Mouse (Mus musculus): ENCODE data around the gene Rpl23. TPM values are rescaled to one million over a fixed set of nuclear protein-coding genes. Genes with fewer than 3 reads are reported as not detected.
"Not testable (repeated sequence)": the region's sequence is repeated elsewhere in the genome, so short reads cannot be mapped to it uniquely, and the experiment has no call there.

The Rpl23 gene
- total and polyA plus RNA-seq, 3 experiments, result 921 to 2,072 TPM; not detected in 1

GRCm38 (mm10) chr11:97790778-97791438 is 8.7 kb upstream of the Rpl23 start:
- H3K79me2 ChIP-seq (ENCODE audit: control insufficient read depth, insufficient read depth, low read length, poor library complexity); H3K9me3 ChIP-seq (replicated peaks; ENCODE audit: insufficient read depth, low read length): not testable (repeated sequence)
- TF ChIP-seq TBP (IDR thresholded peaks at IDR 0.05; ENCODE audit: low read depth, low read length) (peak; percentile 98), ZNF384 (IDR thresholded peaks at IDR 0.05; ENCODE audit: low read depth, low read length) (peak; percentile 78)

GRCm38 (mm10) chr11:97789727-97790126 is 7.5 kb upstream of the Rpl23 start:
- Histone ChIP-seq H3K9ac (ENCODE audit: control insufficient read depth, low read depth, low read length, poor library complexity, severe bottlenecking) (no peak overlapping the region), H3K79me2 (ENCODE audit: control insufficient read depth, insufficient read depth, low read length, poor library complexity) (no peaks in the 10 kb centered on the region), H3K36me3 (ENCODE audit: control insufficient read depth in 1 of 2, insufficient read depth in 2 of 2, low read length in 2 of 2) (no peaks in the 10 kb centered on the region), H3K27me3 (ENCODE audit: control insufficient read depth in 1 of 2, insufficient read depth in 2 of 2, low read length in 2 of 2) (no peaks in the 10 kb centered on the region; a peak in 1 of 4 replicates), H3K4me3 (ENCODE audit: control insufficient read depth in 1 of 2, insufficient read depth in 1 of 2, low read depth in 2 of 2, low read length in 2 of 2) (no peak overlapping the region), H3K9me3 (replicated peaks; ENCODE audit: insufficient read depth, low read length) (no peaks in the 10 kb centered on the region), H3K4me1 (ENCODE audit: control insufficient read depth in 1 of 2, insufficient read depth in 2 of 2, low read length in 2 of 2) (no peaks in the 10 kb centered on the region), H3K27ac (ENCODE audit: control insufficient read depth, low read depth, low read length) (no peak overlapping the region)
- TF ChIP-seq TBP (IDR thresholded peaks at IDR 0.05; ENCODE audit: low read depth, low read length), result peak; percentile 79
- TF ChIP-seq CHD2 (IDR thresholded peaks at IDR 0.05; ENCODE audit: low read length), result no peak
- DNase-seq (ENCODE audit: low read depth, low spot score), result no peak

More at GRCm38 (mm10) chr11:97790778-97791438, 8.7 kb upstream of the Rpl23 start:
- not testable (repeated sequence) for H3K4me1 ChIP-seq (ENCODE audit: control insufficient read depth in 1 of 2, insufficient read depth in 2 of 2, low read length in 2 of 2); H3K4me3 ChIP-seq (ENCODE audit: control insufficient read depth in 1 of 2, insufficient read depth in 1 of 2, low read depth in 2 of 2, low read length in 2 of 2); H3K27me3 ChIP-seq (ENCODE audit: control insufficient read depth in 1 of 2, insufficient read depth in 2 of 2, low read length in 2 of 2); H3K27ac ChIP-seq (ENCODE audit: control insufficient read depth, low read depth, low read length); H3K9ac ChIP-seq (ENCODE audit: control insufficient read depth, low read depth, low read length, poor library complexity, severe bottlenecking); H3K36me3 ChIP-seq (ENCODE audit: control insufficient read depth in 1 of 2, insufficient read depth in 2 of 2, low read length in 2 of 2)
- DNase-seq (ENCODE audit: low read depth, low spot score), result peak; percentile 64

- TF ChIP-seq BHLHE40 (IDR thresholded peaks at IDR 0.05; ENCODE audit: borderline replicate concordance, low read depth, low read length), result no peak
- TF ChIP-seq SMC3 (IDR thresholded peaks at IDR 0.05; ENCODE audit: low read depth, low read length), result no peak
- TF ChIP-seq MYB (IDR thresholded peaks at IDR 0.05; ENCODE audit: low read depth, low read length), result no peak
- TF ChIP-seq JUND (IDR thresholded peaks at IDR 0.05; ENCODE audit: low read depth, low read length), result no peak
- TF ChIP-seq POLR2A (IDR thresholded peaks at IDR 0.05; ENCODE audit: control insufficient read depth in 1 of 2, insufficient read depth in 1 of 2, low read depth in 1 of 2, low read length in 2 of 2, poor library complexity in 1 of 2), result no peak
- TF ChIP-seq MAX (IDR thresholded peaks at IDR 0.05; ENCODE audit: low read length), result no peak
- TF ChIP-seq USF1 (IDR thresholded peaks at IDR 0.05; ENCODE audit: low read depth, low read length), result no peak
- H3K79me2 ChIP-seq (ENCODE audit: control insufficient read depth, insufficient read depth, low read length, poor library complexity), result no peaks in the 10 kb centered on the region
- H3K4me1 ChIP-seq (ENCODE audit: control insufficient read depth in 1 of 2, insufficient read depth in 2 of 2, low read length in 2 of 2), result no peaks in the 10 kb centered on the region
- no peak for DNase-seq (ENCODE audit: low read depth, low spot score)
- no peak overlapping the region for H3K4me3 ChIP-seq (ENCODE audit: control insufficient read depth in 1 of 2, insufficient read depth in 1 of 2, low read depth in 2 of 2, low read length in 2 of 2)
- H3K36me3 ChIP-seq (ENCODE audit: control insufficient read depth in 1 of 2, insufficient read depth in 2 of 2, low read length in 2 of 2), result no peaks in the 10 kb centered on the region
- H3K27ac ChIP-seq (ENCODE audit: control insufficient read depth, low read depth, low read length), result no peak overlapping the region
- no peaks in the 10 kb centered on the region for H3K9me3 ChIP-seq (replicated peaks; ENCODE audit: insufficient read depth, low read length)
- no peak overlapping the region for H3K9ac ChIP-seq (ENCODE audit: control insufficient read depth, low read depth, low read length, poor library complexity, severe bottlenecking)
- H3K27me3 ChIP-seq (ENCODE audit: control insufficient read depth in 1 of 2, insufficient read depth in 2 of 2, low read length in 2 of 2), result no peaks in the 10 kb centered on the region; a peak in 1 of 4 replicates
Measured at GRCm38 (mm10) chr11:97787961-97788360, 5.7 kb upstream of the Rpl23 start.

All from MEL (cell line).